Mouse (Mus musculus): ENCODE measurements at regions not wholly inside any gene's neighbourhood (a gene's known extent, or its start where the extent isn't known, plus 50 kb on each side); places are given as distances from the start of the nearest gene placed in this dataset.

DNA sequence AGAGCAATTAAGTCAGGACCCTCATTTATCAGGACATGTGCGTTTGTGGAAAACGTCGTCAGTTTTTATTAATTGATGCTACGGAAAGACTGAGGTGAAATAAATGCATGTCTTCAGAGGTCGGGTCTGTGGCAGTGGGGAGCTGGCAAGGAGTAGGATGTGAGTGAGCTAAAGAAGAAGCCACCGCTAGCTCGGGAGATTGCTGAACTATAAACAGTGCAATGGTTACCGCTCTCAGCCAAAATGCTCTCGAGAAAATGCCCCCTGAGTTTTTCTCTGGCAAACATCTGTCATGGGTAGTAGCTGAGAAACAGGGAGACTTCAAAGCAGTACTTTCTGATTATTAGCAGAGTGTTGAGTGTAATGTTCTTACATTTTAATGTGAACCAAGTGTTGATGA, 454.4 kb upstream of the Pou3f3 start:
- TF ChIP-seq CTCF (IDR thresholded peaks at IDR 0.05; ENCODE audit: borderline replicate concordance, insufficient read depth, low read length): no peak
- TF ChIP-seq POLR2A (IDR thresholded peaks at IDR 0.05; ENCODE audit: low read depth, low read length): no peak
